Mouse (Mus musculus) heart, adult 2 months (tissue): Measurements from ENCODE around the gene Ifi205. TPM values are rescaled to one million over a fixed set of nuclear protein-coding genes. Genes with fewer than 3 reads are reported as not detected.
A peak's percentile ranks its signal among the peaks of the same experiment; 100 is the strongest.

Source experiments
- DNase-seq, 2 experiments: peaks; one replicate each; pipeline ENCODE4 v3.0.0; 2021
- H3K27ac ChIP-seq: fragments of 200-600 bp; 2 replicates; pipeline ENCODE4 v1.8.1; 2022
- H3K27me3 ChIP-seq: fragments of 200-500 bp; 2 replicates; pipeline ENCODE4 v1.6.1; 2012; ENCODE audit warnings: mild to moderate bottlenecking, low read length, inconsistent platforms, mixed read lengths; ENCODE audit not compliant: control insufficient read depth, insufficient read depth
- H3K36me3 ChIP-seq: fragments of 200-500 bp; 2 replicates; pipeline ENCODE4 v1.6.1; 2012; ENCODE audit warnings: low read length, inconsistent platforms; ENCODE audit not compliant: control insufficient read depth, insufficient read depth
- H3K4me1 ChIP-seq: fragments of 200-500 bp; 2 replicates; pipeline ENCODE4 v1.6.1; 2011; ENCODE audit warnings: low read length; ENCODE audit not compliant: control insufficient read depth, insufficient read depth
- H3K4me3 ChIP-seq: fragments of 200-600 bp; 2 replicates; pipeline ENCODE4 v1.8.1; 2022
- H3K79me2 ChIP-seq: fragments of 200-500 bp; replicated peaks from 2 replicates; pipeline ENCODE4 v1.6.1; 2012; ENCODE audit warnings: mild to moderate bottlenecking, inconsistent platforms, low read length, moderate library complexity, mixed read lengths; ENCODE audit not compliant: control insufficient read depth, insufficient read depth
- H3K9ac ChIP-seq: fragments of 200-500 bp; 2 replicates; pipeline ENCODE4 v1.6.1; 2012; ENCODE audit warnings: low read depth, mild to moderate bottlenecking, control low read depth, inconsistent platforms, low read length, mixed read lengths
- CTCF ChIP-seq: fragments of 200-600 bp; IDR thresholded peaks from 2 replicates; pipeline ENCODE4 v1.8.1; 2022; ENCODE audit warnings: antibody characterized with exemption, mild to moderate bottlenecking, moderate library complexity
- EP300 ChIP-seq: fragments of 200-500 bp; IDR thresholded peaks from 2 replicates; pipeline ENCODE4 v1.6.1; 2011; ENCODE audit warnings: low read depth, low read length, control low read depth; ENCODE audit not compliant: insufficient read depth
- POLR2A ChIP-seq: fragments of 200-500 bp; IDR thresholded peaks from 2 replicates; pipeline ENCODE4 v1.6.1; 2011; ENCODE audit warnings: mild to moderate bottlenecking, low read depth, low read length, control low read depth; ENCODE audit not compliant: insufficient read depth
- WGBS: fragments of 180-500 bp; shearing (Covaris S2); methylation state at CpG from one replicate; pipeline ENCODE4 v1.1.7; 2018; 5-methylcytosine and 5-hydroxymethylcytosine counted together
- intact Hi-C: fragments of 180-260 bp; cut with DNase I; formaldehyde crosslinking; loops from one replicate; pipeline ENCODE4 v1.15.1; 2025
- long read RNA-seq: library from polyadenylated mRNA; stranded (forward); transcript quantifications from one replicate; pipeline ENCODE4 v2.0.0, GENCODE M21; 2021
- polyA plus RNA-seq: library from polyadenylated mRNA; depleted of rRNA; stranded (reverse); fragments of >200 nt; gene quantifications from 2 replicates; pipeline ENCODE4 v1.2.3, GENCODE M21; 2012; rRNA removed
- total RNA-seq, 2 experiments: library from RNA; stranded (reverse); gene quantifications; 2 replicates each; pipeline ENCODE4 v1.2.3; 2021

Ifi205 gene
- total RNA-seq (10 to 100 TPM; 15.8 to 18.2 TPM), polyA plus RNA-seq (1.8 and 2.5 TPM in 2 replicates)
- long read RNA-seq, transcript Ifi205-201 (7 exons, 1,613 nt) = major isoform, 18 of 21 reads
- long read RNA-seq, partial matches to known transcripts = 2 of 21 reads
- long read RNA-seq, other reads (novel, unspliced or antisense) = 1 of 21 reads

- Histone ChIP-seq H3K4me1 (no peaks in the 10 kb centered on the region), H3K27ac (peak within 1 kb of the TSS; percentile 26), H3K27me3 (no peaks in the 10 kb centered on the region), H3K4me3 (no peak within 1 kb of the TSS), H3K79me2 (no peaks in the 10 kb centered on the region), H3K36me3 (no peaks in the 10 kb centered on the region), H3K9ac (no peak within 1 kb of the TSS)
- peak; percentile 75 for TF ChIP-seq POLR2A
- TF ChIP-seq EP300 = no peak
- DNase-seq = peak; percentile 44 to 53
- intact Hi-C loops = no loop called here
- WGBS = 11% methylated on average over 1 of the region's 1 CpGs
Observed at GRCm38 (mm10) chr1:174031698-174032097, at the start of gene Ifi205. Gene Ifi205, minus strand, starts transcription at chr1:174031810.

- no peak for TF ChIP-seq POLR2A
- TF ChIP-seq EP300 = no peak
- no peak for TF ChIP-seq CTCF
- no peak within 1 kb of the TSS for H3K9ac ChIP-seq
- WGBS = 90% methylated on average over 3 of the region's 3 CpGs
- H3K36me3 ChIP-seq = no peaks in the 10 kb centered on the region
- H3K4me1 ChIP-seq = no peaks in the 10 kb centered on the region
- no peak within 1 kb of the TSS for H3K27ac ChIP-seq
- no peak for DNase-seq
- no peak within 1 kb of the TSS for H3K4me3 ChIP-seq
- intact Hi-C loops = no loop called here
- H3K27me3 ChIP-seq = no peaks in the 10 kb centered on the region
- H3K79me2 ChIP-seq = no peaks in the 10 kb centered on the region
Observed at GRCm38 (mm10) chr1:174066305-174066704, 34.7 kb upstream of the Ifi205 start, which contains the start of gene Olfr430. Gene Olfr430, plus strand, starts transcription at chr1:174066605.

DNA sequence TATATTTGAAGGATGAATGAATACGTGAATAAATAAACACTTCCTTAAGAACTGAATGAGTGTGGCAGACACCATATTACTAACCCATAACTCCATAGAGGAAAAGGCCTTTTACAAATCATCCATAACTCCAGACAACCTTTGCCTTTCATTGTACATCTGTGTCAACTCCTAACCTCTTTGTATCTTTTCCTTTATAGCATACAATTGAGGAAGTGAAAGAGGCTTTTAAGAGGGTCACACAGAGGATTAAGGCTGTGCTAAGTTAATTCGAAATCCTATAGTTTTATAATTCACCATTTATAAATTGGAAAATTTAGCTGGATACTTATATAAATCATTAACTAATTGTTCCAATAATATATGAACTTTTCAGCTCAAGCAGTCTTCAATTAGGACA, 23.6 kb upstream of the Ifi205 start:
- intact Hi-C loops = no loop called here
- no peak for DNase-seq
- TF ChIP-seq CTCF (no peak), EP300 (no peak), POLR2A (no peak)

DNA sequence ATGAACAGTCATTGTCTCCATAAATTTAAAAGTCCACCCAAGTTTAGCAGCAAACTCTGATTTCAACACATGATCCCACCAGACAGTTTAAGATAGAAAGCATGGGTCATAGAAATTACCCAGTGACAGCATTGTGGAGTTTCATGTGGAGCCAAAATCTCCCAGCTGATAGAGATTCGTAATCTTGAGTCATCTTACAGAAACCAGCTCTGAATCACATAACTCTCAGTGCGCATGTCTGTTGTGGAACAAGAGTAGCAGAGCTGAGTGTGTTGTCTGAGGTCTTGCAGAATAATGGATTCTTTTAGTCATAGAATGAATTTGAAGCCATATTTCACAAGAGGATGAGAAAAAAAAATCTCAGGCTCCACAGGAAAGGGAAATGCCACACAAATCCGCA, 21.4 kb upstream of the Ifi205 start:
- Histone ChIP-seq H3K79me2 (no peaks in the 10 kb centered on the region), H3K27me3 (no peaks in the 10 kb centered on the region), H3K27ac (no peak overlapping the region), H3K4me3 (no peak overlapping the region), H3K36me3 (no peaks in the 10 kb centered on the region), H3K9ac (no peak overlapping the region), H3K4me1 (peaks cover 1% of the 10 kb centered on the region)
- TF ChIP-seq POLR2A = no peak
- TF ChIP-seq EP300 = no peak
- TF ChIP-seq CTCF = no peak
- intact Hi-C loops = no loop called here
- WGBS = 47% methylated on average over 3 of the region's 3 CpGs
- DNase-seq = no peak

More for the DNA sequence above, 23.6 kb upstream of the Ifi205 start:
- no peaks in the 10 kb centered on the region for H3K36me3 ChIP-seq
- no peak overlapping the region for H3K9ac ChIP-seq
- H3K4me3 ChIP-seq = no peak overlapping the region
- no peaks in the 10 kb centered on the region for H3K27me3 ChIP-seq
- H3K27ac ChIP-seq = no peak overlapping the region
- H3K4me1 ChIP-seq = peaks cover 1% of the 10 kb centered on the region
- WGBS = 71% methylated on average over 2 of the region's 2 CpGs
- no peaks in the 10 kb centered on the region for H3K79me2 ChIP-seq

DNA sequence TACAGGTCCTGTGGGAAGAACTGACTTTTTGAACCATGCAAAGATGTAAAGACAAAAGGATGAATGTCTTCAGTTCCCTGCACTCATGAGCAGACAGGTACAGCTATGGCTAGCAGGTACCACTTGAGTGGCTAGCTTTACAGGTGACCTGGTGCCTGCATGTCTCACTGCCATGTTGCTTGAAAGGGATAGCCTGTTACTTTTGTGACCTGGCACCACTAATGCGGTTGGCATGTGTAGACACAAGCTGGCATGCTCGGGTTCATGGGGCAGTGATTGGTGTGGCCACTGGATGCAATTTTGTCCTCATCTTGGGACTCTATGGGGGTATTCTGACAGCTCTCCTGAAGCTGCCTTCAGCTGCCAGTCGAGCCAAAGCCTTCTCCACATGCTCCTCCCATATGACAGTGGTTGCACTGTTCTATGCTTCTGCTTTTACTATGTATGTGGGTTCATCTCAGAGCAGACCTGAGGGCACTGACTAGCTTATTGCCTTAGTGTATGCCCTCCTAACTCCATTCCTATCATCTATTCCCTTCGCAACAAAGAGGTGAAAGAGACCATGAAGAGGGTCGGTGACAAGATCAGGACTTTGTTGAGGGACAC, 20.4 kb upstream of the Ifi205 start:
- H3K27me3 ChIP-seq = no peaks in the 10 kb centered on the region
- H3K4me3 ChIP-seq = no peak overlapping the region
- H3K79me2 ChIP-seq = no peaks in the 10 kb centered on the region
- WGBS = 79% methylated on average over 5 of the region's 5 CpGs
- H3K36me3 ChIP-seq = no peaks in the 10 kb centered on the region
- no peak overlapping the region for H3K9ac ChIP-seq
- peak in 1 of 2 experiments; percentile 19 for DNase-seq
- H3K4me1 ChIP-seq = peaks cover 1% of the 10 kb centered on the region
- H3K27ac ChIP-seq = no peak overlapping the region
- intact Hi-C loops = no loop called here
- no peak for TF ChIP-seq POLR2A
- no peak for TF ChIP-seq EP300
- TF ChIP-seq CTCF = no peak

DNA sequence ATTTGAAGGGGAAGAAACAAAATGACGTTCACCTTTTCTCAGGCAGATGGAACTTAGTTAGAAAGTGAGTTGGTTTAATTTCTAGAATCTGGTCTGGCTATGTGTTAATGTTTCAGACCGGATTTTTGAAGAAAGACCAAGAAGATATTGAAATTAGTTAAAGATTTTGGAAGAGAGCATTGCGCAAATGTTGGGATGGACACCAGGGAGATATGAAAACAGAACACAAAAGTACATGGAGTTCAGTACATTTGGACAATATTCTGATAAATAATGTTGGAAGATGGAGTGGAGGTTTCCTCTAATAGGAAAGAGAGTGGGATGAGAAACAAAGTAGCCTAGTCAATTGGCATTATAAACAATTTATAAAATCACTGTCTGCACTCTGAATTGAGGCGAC, 19.9 kb upstream of the Ifi205 start:
- Histone ChIP-seq H3K27ac (no peak overlapping the region), H3K4me1 (peaks cover 1% of the 10 kb centered on the region), H3K9ac (no peak overlapping the region), H3K27me3 (no peaks in the 10 kb centered on the region), H3K4me3 (no peak overlapping the region), H3K79me2 (no peaks in the 10 kb centered on the region), H3K36me3 (no peaks in the 10 kb centered on the region)
- intact Hi-C loops = no loop called here
- DNase-seq = no peak
- 72% methylated on average over 4 of the region's 4 CpGs for WGBS
- TF ChIP-seq EP300 (no peak), POLR2A (no peak), CTCF (no peak)
